Mouse (Mus musculus) liver, embryonic 16.5 days (tissue): ENCODE measurements around the gene Plcb3. TPM values are rescaled to one million over a fixed set of nuclear protein-coding genes. Genes with fewer than 3 reads are reported as not detected.

Experiments used
- ATAC-seq: fragments of 200-750 bp; cut with Nextera tagmentation; 2 replicates; pipeline ENCODE4 v1.8.0; 2017; ENCODE audit warnings: low read depth, mild to moderate bottlenecking, moderate number of reproducible peaks, moderate library complexity
- H3K27ac ChIP-seq: fragments of 300-500 bp; sonication (generic); 2 replicates; pipeline ENCODE4 v1.5.1; 2014; ENCODE audit warnings: mild to moderate bottlenecking, low read length
- H3K27me3 ChIP-seq: fragments of 300-500 bp; sonication (generic); 2 replicates; pipeline ENCODE4 v1.6.1; 2014; ENCODE audit warnings: low read depth, low read length, mixed read lengths; ENCODE audit not compliant: control insufficient read depth, insufficient read depth
- H3K36me3 ChIP-seq: fragments of 300-500 bp; sonication (generic); 2 replicates; pipeline ENCODE4 v1.6.1; 2014; ENCODE audit warnings: mild to moderate bottlenecking; ENCODE audit not compliant: control insufficient read depth, insufficient read depth
- H3K4me1 ChIP-seq: fragments of 300-500 bp; sonication (generic); 2 replicates; pipeline ENCODE4 v1.6.1; 2014; ENCODE audit warnings: low read depth, low read length, mixed read lengths; ENCODE audit not compliant: control insufficient read depth
- H3K4me2 ChIP-seq: fragments of 300-500 bp; sonication (generic); 2 replicates; pipeline ENCODE4 v1.6.1; 2014; ENCODE audit warnings: low read depth, low read length, mixed read lengths
- H3K4me3 ChIP-seq: fragments of 300-500 bp; sonication (generic); 2 replicates; pipeline ENCODE4 v1.5.1; 2014; ENCODE audit warnings: low read depth, mild to moderate bottlenecking, low read length
- H3K9ac ChIP-seq: fragments of 300-500 bp; sonication (generic); 2 replicates; pipeline ENCODE4 v1.6.1; 2014; ENCODE audit warnings: low read depth, low read length
- H3K9me3 ChIP-seq: fragments of 300-500 bp; sonication (generic); replicated peaks from 2 replicates; pipeline ENCODE4 v1.6.1; 2016; ENCODE audit warnings: low read length; ENCODE audit not compliant: control insufficient read depth
- WGBS: fragments of 180-500 bp; shearing (Covaris S2); extraction: QIAGEN DNeasy Blood & Tissue Kit; methylation state at CpG from one replicate; pipeline ENCODE4 v1.1.7; 2014; ENCODE audit not compliant: insufficient replicate concordance; 5-methylcytosine and 5-hydroxymethylcytosine counted together
- polyA plus RNA-seq: library from polyadenylated mRNA; unstranded; fragments of >200 nt; fragmentation: Nextera tagmentation; extraction: Ambion mirVana; gene quantifications from 2 replicates; pipeline ENCODE4 v1.2.1, GENCODE M21; 2015

The Plcb3 gene
- polyA plus RNA-seq, 1 experiment from 2014 or later = 6.6 TPM

GRCm38 (mm10) chr19:6940396-6941351, 35.6 kb downstream of the Plcb3 start:
- Histone ChIP-seq H3K27me3 (peaks cover 5% of the 10 kb centered on the region), H3K9ac (peak overlapping the region; percentile 81), H3K9me3 (no peaks in the 10 kb centered on the region), H3K4me1 (peaks cover 17% of the 10 kb centered on the region), H3K4me3 (peak overlapping the region; percentile 79), H3K4me2 (peak overlapping the region; percentile 93), H3K27ac (no peak overlapping the region), H3K36me3 (no peaks in the 10 kb centered on the region)
- 25% methylated on average over 29 of the region's 29 CpGs for WGBS
- ATAC-seq = no peak

GRCm38 (mm10) chr19:6939106-6940002, 36.9 kb downstream of the Plcb3 start:
- Histone ChIP-seq H3K4me2 (no peak overlapping the region), H3K4me1 (peaks cover 17% of the 10 kb centered on the region), H3K27ac (no peak overlapping the region), H3K36me3 (no peaks in the 10 kb centered on the region), H3K9me3 (no peaks in the 10 kb centered on the region), H3K9ac (no peak overlapping the region), H3K4me3 (no peak overlapping the region), H3K27me3 (peaks cover 18% of the 10 kb centered on the region)
- ATAC-seq = no peak
- 78% methylated on average over 20 of the region's 20 CpGs for WGBS

GRCm38 (mm10) chr19:6937541-6938465, 38.5 kb downstream of the Plcb3 start:
- Histone ChIP-seq H3K4me2 (no peak overlapping the region), H3K36me3 (no peaks in the 10 kb centered on the region), H3K4me1 (peaks cover 17% of the 10 kb centered on the region), H3K27ac (no peak overlapping the region), H3K27me3 (peaks cover 34% of the 10 kb centered on the region), H3K9me3 (no peaks in the 10 kb centered on the region), H3K9ac (no peak overlapping the region), H3K4me3 (no peak overlapping the region)
- WGBS = 75% methylated on average over 16 of the region's 16 CpGs
- ATAC-seq = no peak

- H3K4me1 ChIP-seq = peaks cover 14% of the 10 kb centered on the region
- no peaks in the 10 kb centered on the region for H3K36me3 ChIP-seq
- no peak for ATAC-seq
- no peak overlapping the region for H3K4me2 ChIP-seq
- H3K27ac ChIP-seq = no peak overlapping the region
- H3K4me3 ChIP-seq = no peak overlapping the region
- H3K9ac ChIP-seq = no peak overlapping the region
- peaks cover 49% of the 10 kb centered on the region for H3K27me3 ChIP-seq
- no peaks in the 10 kb centered on the region for H3K9me3 ChIP-seq
- WGBS = 26% methylated on average over 3 of the region's 3 CpGs
Observed at GRCm38 (mm10) chr19:6936299-6936698, 40.0 kb downstream of the Plcb3 start.

GRCm38 (mm10) chr19:6934195-6934977, 41.9 kb downstream of the Plcb3 start, which contains the start of gene Kcnk4:
TSS of gene Kcnk4 (minus strand) at chr19:6934515.
- H3K4me1 ChIP-seq = peaks cover 4% of the 10 kb centered on the region
- no peaks in the 10 kb centered on the region for H3K9me3 ChIP-seq
- H3K36me3 ChIP-seq = no peaks in the 10 kb centered on the region
- H3K27ac ChIP-seq = no peak within 1 kb of the TSS
- 13% methylated on average over 22 of the region's 23 CpGs for WGBS
- no peak within 1 kb of the TSS for H3K9ac ChIP-seq
- H3K4me3 ChIP-seq = peak within 1 kb of the TSS; percentile 18; the same call in 1 of the 2 replicates
- peaks cover 60% of the 10 kb centered on the region for H3K27me3 ChIP-seq
- H3K4me2 ChIP-seq = peak within 1 kb of the TSS; percentile 39
- ATAC-seq = no peak

- Histone ChIP-seq H3K4me1 (peaks cover 4% of the 10 kb centered on the region), H3K4me3 (peak overlapping the region; percentile 18; the same call in 1 of the 2 replicates), H3K27ac (no peak overlapping the region), H3K9ac (no peak overlapping the region), H3K27me3 (peaks cover 68% of the 10 kb centered on the region), H3K4me2 (peak overlapping the region; percentile 39), H3K36me3 (no peaks in the 10 kb centered on the region), H3K9me3 (no peaks in the 10 kb centered on the region)
- no peak for ATAC-seq
- WGBS = 8% methylated on average over 58 of the region's 58 CpGs
Observed at GRCm38 (mm10) chr19:6933436-6934194, 42.7 kb downstream of the Plcb3 start.

- no peak for ATAC-seq
- Histone ChIP-seq H3K4me3 (no peak overlapping the region), H3K27ac (no peak overlapping the region), H3K36me3 (no peaks in the 10 kb centered on the region), H3K9me3 (no peaks in the 10 kb centered on the region), H3K27me3 (peaks cover 72% of the 10 kb centered on the region), H3K9ac (no peak overlapping the region), H3K4me2 (no peak overlapping the region), H3K4me1 (peaks cover 4% of the 10 kb centered on the region)
- 37% methylated on average over 4 of the region's 4 CpGs for WGBS
Observed at GRCm38 (mm10) chr19:6933102-6933435, 43.2 kb downstream of the Plcb3 start.
